Mouse (Mus musculus): ENCODE measurements around the gene Spin1. TPM values are rescaled to one million over a fixed set of nuclear protein-coding genes. Genes with fewer than 3 reads are reported as not detected.
"Not testable (repeated sequence)": the region's sequence is repeated elsewhere in the genome, so short reads cannot be mapped to it uniquely, and the experiment has no call there.

Spin1 gene
- total and polyA plus RNA-seq, 3 experiments, result 9.7 to 57.0 (median 49.7) TPM

GRCm38 (mm10) chr13:51105861-51106655 is 5.4 kb downstream of the Spin1 start:
- H3K4me3 ChIP-seq (ENCODE audit: low read depth, low read length), result no peak overlapping the region
- no peak for ATAC-seq (ENCODE audit: extremely low read depth, insufficient number of reproducible peaks, low FRiP score, poor library complexity, severe bottlenecking)
- no peaks in the 10 kb centered on the region for H3K27me3 ChIP-seq (ENCODE audit: insufficient read depth, low read length)
- peaks cover 10% of the 10 kb centered on the region; the same call in 1 of the 2 replicates for H3K9me3 ChIP-seq (replicated peaks)
- no peak for TF ChIP-seq CTCF (IDR thresholded peaks at IDR 0.05; ENCODE audit: low read depth, low read length)
- no peak for TF ChIP-seq POLR2AphosphoS5 (IDR thresholded peaks at IDR 0.05; ENCODE audit: insufficient replicate concordance, low read depth, low read length)
- no peak for TF ChIP-seq TAL1 (conservative IDR thresholded peaks at IDR 0.05; ENCODE audit: low read depth, low read length)
- no peak for TF ChIP-seq GATA1 (IDR thresholded peaks at IDR 0.05; ENCODE audit: borderline replicate concordance, low read length)
- TF ChIP-seq GATA2 (IDR thresholded peaks at IDR 0.05; ENCODE audit: borderline replicate concordance, low read depth, low read length), result no peak
- peaks cover 67% of the 10 kb centered on the region for H3K36me3 ChIP-seq (replicated peaks)
- peaks cover 28% of the 10 kb centered on the region for H3K4me1 ChIP-seq (ENCODE audit: insufficient read depth, low read depth, low read length)
- no peak for DNase-seq (ENCODE audit: low spot score)

DNA sequence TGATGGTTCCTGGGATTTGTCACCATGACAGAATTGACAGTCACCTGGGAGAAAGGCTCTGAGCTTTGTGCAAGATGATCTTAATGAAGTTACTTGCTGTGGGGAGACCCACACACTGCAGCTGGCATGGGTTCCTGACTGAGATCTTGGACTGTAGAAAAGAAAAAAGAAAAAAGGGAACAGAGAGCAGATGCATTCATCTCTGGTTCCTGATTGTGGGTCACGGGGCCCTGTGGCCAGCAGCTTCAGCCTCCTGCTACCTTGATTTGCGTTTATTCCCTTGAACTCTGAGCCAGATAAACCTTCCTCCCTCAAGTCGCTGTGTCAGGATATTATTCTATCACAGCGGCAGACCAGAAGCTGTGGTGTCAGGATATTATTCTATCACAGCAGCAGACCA is 6.1 kb downstream of the Spin1 start:
- no peak overlapping the region for H3K4me3 ChIP-seq (ENCODE audit: low read depth, low read length)
- peaks cover 70% of the 10 kb centered on the region for H3K36me3 ChIP-seq (replicated peaks)
- H3K27me3 ChIP-seq (ENCODE audit: insufficient read depth, low read length), result no peaks in the 10 kb centered on the region
- no peak for DNase-seq (ENCODE audit: low spot score)
- 0 out of 2 replicates have a peak, but pooled peaks have one; percentile 22 for ATAC-seq (ENCODE audit: extremely low read depth, insufficient number of reproducible peaks, low FRiP score, poor library complexity, severe bottlenecking)
- no peak for TF ChIP-seq CTCF (IDR thresholded peaks at IDR 0.05; ENCODE audit: low read depth, low read length)
- TF ChIP-seq GATA1 (IDR thresholded peaks at IDR 0.05; ENCODE audit: borderline replicate concordance, low read length), result no peak
- TF ChIP-seq GATA2 (IDR thresholded peaks at IDR 0.05; ENCODE audit: borderline replicate concordance, low read depth, low read length), result no peak
- no peak for TF ChIP-seq POLR2AphosphoS5 (IDR thresholded peaks at IDR 0.05; ENCODE audit: insufficient replicate concordance, low read depth, low read length)
- TF ChIP-seq TAL1 (conservative IDR thresholded peaks at IDR 0.05; ENCODE audit: low read depth, low read length), result no peak
- peaks cover 10% of the 10 kb centered on the region; the same call in 1 of the 2 replicates for H3K9me3 ChIP-seq (replicated peaks)
- peaks cover 27% of the 10 kb centered on the region for H3K4me1 ChIP-seq (ENCODE audit: insufficient read depth, low read depth, low read length)

- TF ChIP-seq TAL1 (conservative IDR thresholded peaks at IDR 0.05; ENCODE audit: low read depth, low read length), result no peak
- no peaks in the 10 kb centered on the region for H3K27me3 ChIP-seq (ENCODE audit: insufficient read depth, low read length)
- 0 out of 2 replicates have a peak, but pooled peaks cover 4% of the 10 kb centered on the region for H3K9me3 ChIP-seq (replicated peaks)
- ATAC-seq (ENCODE audit: extremely low read depth, insufficient number of reproducible peaks, low FRiP score, poor library complexity, severe bottlenecking), result no peak
- DNase-seq (ENCODE audit: low spot score), result no peak
- no peak overlapping the region for H3K4me3 ChIP-seq (ENCODE audit: low read depth, low read length)
- H3K4me1 ChIP-seq (ENCODE audit: insufficient read depth, low read depth, low read length), result peaks cover 31% of the 10 kb centered on the region
- peaks cover 62% of the 10 kb centered on the region for H3K36me3 ChIP-seq (replicated peaks)
Observed at GRCm38 (mm10) chr13:51109517-51109916, 8.8 kb downstream of the Spin1 start.

- H3K4me3 ChIP-seq (ENCODE audit: low read depth, low read length); H3K27me3 ChIP-seq (ENCODE audit: insufficient read depth, low read length); DNase-seq (ENCODE audit: low spot score); ATAC-seq (ENCODE audit: extremely low read depth, insufficient number of reproducible peaks, low FRiP score, poor library complexity, severe bottlenecking); H3K9me3 ChIP-seq (replicated peaks): not testable (repeated sequence)
- Histone ChIP-seq H3K36me3 (replicated peaks) (peaks cover 46% of the 10 kb centered on the region), H3K4me1 (ENCODE audit: insufficient read depth, low read depth, low read length) (peaks cover 62% of the 10 kb centered on the region)
Observed at GRCm38 (mm10) chr13:51114398-51114797, 13.7 kb downstream of the Spin1 start.

- TF ChIP-seq TAL1 (conservative IDR thresholded peaks at IDR 0.05; ENCODE audit: low read depth, low read length), result no peak
- TF ChIP-seq POLR2AphosphoS5 (IDR thresholded peaks at IDR 0.05; ENCODE audit: insufficient replicate concordance, low read depth, low read length), result no peak
- no peak for TF ChIP-seq GATA2 (IDR thresholded peaks at IDR 0.05; ENCODE audit: borderline replicate concordance, low read depth, low read length)
- TF ChIP-seq GATA1 (IDR thresholded peaks at IDR 0.05; ENCODE audit: borderline replicate concordance, low read length), result no peak
- TF ChIP-seq CTCF (IDR thresholded peaks at IDR 0.05; ENCODE audit: low read depth, low read length), result no peak
- Histone ChIP-seq H3K4me1 (ENCODE audit: insufficient read depth, low read depth, low read length) (peaks cover 71% of the 10 kb centered on the region), H3K9me3 (replicated peaks) (no peaks in the 10 kb centered on the region), H3K27me3 (ENCODE audit: insufficient read depth, low read length) (no peaks in the 10 kb centered on the region), H3K4me3 (ENCODE audit: low read depth, low read length) (peak overlapping the region; percentile 5; the same call in 1 of the 2 replicates), H3K36me3 (replicated peaks) (peaks cover 37% of the 10 kb centered on the region)
- peak; percentile 88 for ATAC-seq (ENCODE audit: extremely low read depth, insufficient number of reproducible peaks, low FRiP score, poor library complexity, severe bottlenecking)
- no peak for DNase-seq (ENCODE audit: low spot score)
Observed at GRCm38 (mm10) chr13:51115762-51116161, 15.1 kb downstream of the Spin1 start.

- TF ChIP-seq GATA1 (IDR thresholded peaks at IDR 0.05; ENCODE audit: borderline replicate concordance, low read length) (no peak), CTCF (IDR thresholded peaks at IDR 0.05; ENCODE audit: low read depth, low read length) (no peak), TAL1 (conservative IDR thresholded peaks at IDR 0.05; ENCODE audit: low read depth, low read length) (no peak), GATA2 (IDR thresholded peaks at IDR 0.05; ENCODE audit: borderline replicate concordance, low read depth, low read length) (no peak), POLR2AphosphoS5 (IDR thresholded peaks at IDR 0.05; ENCODE audit: insufficient replicate concordance, low read depth, low read length) (no peak)
- DNase-seq (ENCODE audit: low spot score) (no peak), ATAC-seq (ENCODE audit: extremely low read depth, insufficient number of reproducible peaks, low FRiP score, poor library complexity, severe bottlenecking) (no peak; the same call in 1 of the 2 replicates)
- Histone ChIP-seq H3K4me3 (ENCODE audit: low read depth, low read length) (no peak overlapping the region; the same call in 1 of the 2 replicates), H3K36me3 (replicated peaks) (peaks cover 61% of the 10 kb centered on the region), H3K27me3 (ENCODE audit: insufficient read depth, low read length) (no peaks in the 10 kb centered on the region), H3K4me1 (ENCODE audit: insufficient read depth, low read depth, low read length) (peaks cover 91% of the 10 kb centered on the region), H3K9me3 (replicated peaks) (no peaks in the 10 kb centered on the region)
Observed at GRCm38 (mm10) chr13:51120734-51121133, 20.1 kb downstream of the Spin1 start.
